Mouse (Mus musculus): ENCODE data around the gene Arhgap29. TPM values are rescaled to one million over a fixed set of nuclear protein-coding genes. Genes with fewer than 3 reads are reported as not detected.

Arhgap29 gene
- polyA plus RNA-seq, 1 experiment from 2014 or later, result 129 TPM

- ATAC-seq (no peak), DNase-seq (ENCODE audit: low read depth, low spot score) (no peak)
- CTCF ChIA-PET, result interaction anchor here (0.9 to 2.9 kb wide), 10 partner anchors 10 to 156 kb away, joined by 3 to 13 read pairs (median 4); no protein-coding TSS in a partner anchor
- POLR2A ChIA-PET, result interaction anchor here (1.0 to 1.8 kb wide), 2 partner anchors 10 to 149 kb away, joined by 4 to 7 read pairs; no protein-coding TSS in a partner anchor
- in situ Hi-C loops (cut with MboI; ENCODE audit: low pct_unique_long_range_greater_than_20kb), result loop anchor here (5.0 kb wide), 1 partner anchor 69 kb away; no protein-coding TSS in a partner anchor
- H3K27me3 ChIP-seq, result no peaks in the 10 kb centered on the region
- TF ChIP-seq CTCF (IDR thresholded peaks at IDR 0.05), result peak; percentile 63
These were observed 4.4 kb downstream of the Arhgap29 start for GRCm38 (mm10) chr3:121956789-121957188.

- POLR2A ChIA-PET, result interaction anchor here (1.0 to 1.8 kb wide), 3 partner anchors 9 to 148 kb away, joined by 3 to 7 read pairs (median 4); no protein-coding TSS in a partner anchor
- ATAC-seq, result no peak
These were observed 5.4 kb downstream of the Arhgap29 start for GRCm38 (mm10) chr3:121957606-121958344.

GRCm38 (mm10) chr3:121964173-121964572, 11.8 kb downstream of the Arhgap29 start:
- ChIA-PET CTCF (interaction anchor here (1.0 to 1.8 kb wide), 7 partner anchors 19 to 167 kb away, joined by 3 to 6 read pairs (median 3); no protein-coding TSS in a partner anchor), POLR2A (interaction anchor here (0.6 kb wide), 1 partner anchor 62 kb away, joined by 3 read pairs; no protein-coding TSS in a partner anchor)
- in situ Hi-C loops (cut with MboI; ENCODE audit: low pct_unique_long_range_greater_than_20kb), result no loop called here
- no peaks in the 10 kb centered on the region for H3K27me3 ChIP-seq
- ATAC-seq, result no peak
- TF ChIP-seq CTCF (IDR thresholded peaks at IDR 0.05), result peak; percentile 86
- no peak for DNase-seq (ENCODE audit: low read depth, low spot score)

More at GRCm38 (mm10) chr3:121957606-121958344, 5.4 kb downstream of the Arhgap29 start:
- H3K27me3 ChIP-seq, result no peaks in the 10 kb centered on the region
- in situ Hi-C loops (cut with MboI; ENCODE audit: low pct_unique_long_range_greater_than_20kb), result loop anchor here (5.0 kb wide), 1 partner anchor 70 kb away; no protein-coding TSS in a partner anchor
- DNase-seq (ENCODE audit: low read depth, low spot score), result no peak
- TF ChIP-seq CTCF (IDR thresholded peaks at IDR 0.05), result no peak
- CTCF ChIA-PET, result interaction anchor here (0.6 to 2.9 kb wide), 10 partner anchors 9 to 164 kb away, joined by 3 to 13 read pairs (median 5); no protein-coding TSS in a partner anchor

GRCm38 (mm10) chr3:121967681-121968476, 15.5 kb downstream of the Arhgap29 start:
- no peak for DNase-seq (ENCODE audit: low read depth, low spot score)
- POLR2A ChIA-PET, result interaction anchor here (0.8 to 2.3 kb wide), 6 partner anchors 11 to 152 kb away, joined by 3 to 7 read pairs (median 3); no protein-coding TSS in a partner anchor
- in situ Hi-C loops (cut with MboI; ENCODE audit: low pct_unique_long_range_greater_than_20kb), result no loop called here
- no peaks in the 10 kb centered on the region for H3K27me3 ChIP-seq
- TF ChIP-seq CTCF (IDR thresholded peaks at IDR 0.05), result no peak
- CTCF ChIA-PET, result interaction anchor here (0.7 to 3.3 kb wide), 9 partner anchors 11 to 199 kb away, joined by 3 to 12 read pairs (median 5); no protein-coding TSS in a partner anchor
- ATAC-seq, result peak; percentile 99

GRCm38 (mm10) chr3:121968621-121969020, 16.3 kb downstream of the Arhgap29 start:
- no peaks in the 10 kb centered on the region for H3K27me3 ChIP-seq
- DNase-seq (ENCODE audit: low read depth, low spot score) (no peak), ATAC-seq (no peak)
- no peak for TF ChIP-seq CTCF (IDR thresholded peaks at IDR 0.05)
- POLR2A ChIA-PET, result interaction anchor here (0.8 to 1.7 kb wide), 4 partner anchors 13 to 152 kb away, joined by 3 to 4 read pairs (median 3); no protein-coding TSS in a partner anchor
- in situ Hi-C loops (cut with MboI; ENCODE audit: low pct_unique_long_range_greater_than_20kb), result no loop called here
- CTCF ChIA-PET, result interaction anchor here (0.7 to 1.9 kb wide), 8 partner anchors 10 to 172 kb away, joined by 3 to 6 read pairs (median 4); no protein-coding TSS in a partner anchor

DNA sequence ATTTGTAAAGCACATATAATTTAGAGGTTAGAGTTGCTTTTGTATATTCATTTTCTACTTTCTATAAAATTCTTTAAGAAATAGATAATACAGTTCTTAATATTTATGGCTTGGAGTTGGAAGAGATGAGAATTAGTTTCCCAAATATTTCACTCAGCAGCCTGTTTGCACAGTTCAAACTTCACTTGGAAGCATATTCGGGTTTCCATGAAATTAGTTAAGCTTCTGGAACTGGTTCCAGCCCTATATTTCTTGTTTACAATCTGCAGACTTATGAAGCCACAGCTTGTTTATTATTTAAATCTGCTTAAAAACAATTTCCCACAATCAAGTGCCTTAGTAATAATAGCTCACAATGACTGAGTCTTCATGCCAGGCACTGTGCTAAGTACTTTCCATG, 17.1 kb downstream of the Arhgap29 start:
- POLR2A ChIA-PET, result interaction anchor here (0.9 to 1.1 kb wide), 2 partner anchors 11 to 117 kb away, joined by 3 read pairs; no protein-coding TSS in a partner anchor
- no peak for DNase-seq (ENCODE audit: low read depth, low spot score)
- CTCF ChIA-PET, result interaction anchor here (0.6 to 1.9 kb wide), 7 partner anchors 9 to 256 kb away, joined by 3 to 6 read pairs (median 3); no protein-coding TSS in a partner anchor
- in situ Hi-C loops (cut with MboI; ENCODE audit: low pct_unique_long_range_greater_than_20kb), result no loop called here
- H3K27me3 ChIP-seq, result no peaks in the 10 kb centered on the region
- ATAC-seq, result no peak
- no peak for TF ChIP-seq CTCF (IDR thresholded peaks at IDR 0.05)

GRCm38 (mm10) chr3:121973761-121974160, 21.4 kb downstream of the Arhgap29 start:
- ChIA-PET POLR2A (no interaction called here), CTCF (interaction anchor here (1.0 to 4.0 kb wide), 7 partner anchors 8 to 147 kb away, joined by 3 to 18 read pairs (median 7); no protein-coding TSS in a partner anchor)
- no peak for DNase-seq (ENCODE audit: low read depth, low spot score)
- ATAC-seq, result no peak
- in situ Hi-C loops (cut with MboI; ENCODE audit: low pct_unique_long_range_greater_than_20kb), result loop anchor here (5.0 kb wide), 1 partner anchor 129 kb away; no protein-coding TSS in a partner anchor
- TF ChIP-seq CTCF (IDR thresholded peaks at IDR 0.05), result no peak
- no peaks in the 10 kb centered on the region for H3K27me3 ChIP-seq

- in situ Hi-C loops (cut with MboI; ENCODE audit: low pct_unique_long_range_greater_than_20kb), result no loop called here
- no peak for TF ChIP-seq CTCF (IDR thresholded peaks at IDR 0.05)
- DNase-seq (ENCODE audit: low read depth, low spot score), result no peak
- ChIA-PET CTCF (interaction anchor here (1.4 to 4.0 kb wide), 3 partner anchors 10 to 146 kb away, joined by 3 to 18 read pairs (median 7); no protein-coding TSS in a partner anchor), POLR2A (no interaction called here)
- H3K27me3 ChIP-seq, result no peaks in the 10 kb centered on the region
- no peak for ATAC-seq
These were observed 23.0 kb downstream of the Arhgap29 start for GRCm38 (mm10) chr3:121975381-121975780.

- no peak for DNase-seq (ENCODE audit: low read depth, low spot score)
- in situ Hi-C loops (cut with MboI; ENCODE audit: low pct_unique_long_range_greater_than_20kb), result no loop called here
- CTCF ChIA-PET, result interaction anchor here (1.2 to 2.6 kb wide), 3 partner anchors 9 to 21 kb away, joined by 4 to 12 read pairs (median 5); no protein-coding TSS in a partner anchor
- no peaks in the 10 kb centered on the region for H3K27me3 ChIP-seq
- TF ChIP-seq CTCF (IDR thresholded peaks at IDR 0.05), result no peak
- ATAC-seq, result no peak
- POLR2A ChIA-PET, result interaction anchor here (0.9 kb wide), 1 partner anchor 19 kb away, joined by 4 read pairs; no protein-coding TSS in a partner anchor
These were observed 29.0 kb downstream of the Arhgap29 start for GRCm38 (mm10) chr3:121981306-121981705.
